Mouse (Mus musculus): ENCODE measurements around the gene Wipf2.
"Not testable (repeated sequence)": the region's sequence is repeated elsewhere in the genome, so short reads cannot be mapped to it uniquely, and the experiment has no call there.

The Wipf2 gene

DNA sequence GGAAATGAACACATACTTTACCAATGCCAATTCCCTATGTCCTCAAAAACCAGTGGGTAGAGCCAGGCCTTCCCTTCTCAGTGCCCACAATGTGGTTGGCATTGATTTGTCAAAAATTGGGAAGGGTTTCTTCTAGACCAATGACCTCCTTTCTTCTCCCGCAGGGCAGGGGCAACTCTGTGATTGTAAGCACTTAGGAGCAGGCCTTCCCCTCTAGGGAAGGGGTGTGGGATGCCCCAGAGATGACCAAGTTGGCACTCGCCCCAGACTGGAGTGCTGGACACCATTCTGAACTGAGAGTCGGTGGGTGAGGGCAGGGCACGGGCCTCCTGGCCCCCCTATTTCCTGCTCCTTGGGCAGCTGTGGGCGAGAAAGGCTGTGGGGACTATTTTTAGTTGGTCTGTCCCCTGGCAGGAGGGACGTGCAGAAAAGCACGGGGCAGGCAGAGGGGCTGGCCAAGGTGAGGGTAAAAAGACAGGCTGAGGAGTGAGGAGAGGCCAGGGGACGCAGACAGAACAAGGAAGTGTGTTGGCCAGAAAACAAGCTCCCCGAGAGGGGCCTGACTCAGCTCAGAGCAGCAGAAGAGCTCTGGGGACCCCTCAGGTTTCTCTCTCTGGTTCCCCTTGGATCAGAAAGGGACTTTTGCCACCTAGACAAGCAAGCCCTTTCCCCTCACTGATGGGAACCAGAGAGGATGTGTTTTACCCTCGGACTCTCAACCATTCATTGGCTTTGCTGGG, 67.5 kb downstream of the Wipf2 start:
- no peak for DNase-seq (ENCODE audit: low spot score in 2 of 2)

DNA sequence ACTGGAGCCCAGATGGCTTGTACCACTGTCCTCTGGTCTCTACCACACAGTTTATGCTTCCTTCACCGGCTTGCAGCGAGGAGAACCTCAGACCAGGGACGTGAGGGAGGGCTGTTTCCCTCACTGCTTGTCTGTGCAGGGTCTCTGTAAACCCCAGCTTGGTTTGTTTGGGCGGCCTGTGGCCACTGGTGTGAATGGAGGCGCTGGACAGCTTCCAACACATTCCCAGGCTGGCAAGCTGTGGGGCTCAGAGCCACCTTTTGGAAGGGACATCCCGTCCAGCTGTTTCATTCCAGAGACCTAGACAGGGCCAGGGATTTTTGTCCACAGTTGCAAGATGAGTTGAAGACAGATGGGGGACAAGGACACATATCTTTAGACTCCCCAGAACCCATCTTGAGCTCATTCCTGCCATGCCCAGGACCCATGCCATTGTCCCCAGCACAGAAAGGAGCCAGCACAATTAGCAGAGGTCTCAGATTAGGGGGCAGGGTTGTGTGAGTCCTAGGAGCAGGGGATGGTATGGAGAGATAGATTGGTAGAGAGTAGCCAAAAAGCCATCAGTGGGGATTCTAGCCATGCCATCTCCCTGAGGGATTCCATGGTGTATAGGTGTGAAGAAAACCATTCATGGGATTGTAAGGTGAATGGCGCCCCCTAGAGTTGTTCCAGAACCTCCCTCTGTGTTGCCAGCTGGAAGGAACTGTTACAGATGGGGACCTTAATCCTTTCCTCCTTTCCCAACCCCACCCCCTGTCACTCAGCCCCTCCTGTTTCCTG, 68.3 kb downstream of the Wipf2 start:
- no peak for DNase-seq (ENCODE audit: low spot score in 2 of 2)

DNA sequence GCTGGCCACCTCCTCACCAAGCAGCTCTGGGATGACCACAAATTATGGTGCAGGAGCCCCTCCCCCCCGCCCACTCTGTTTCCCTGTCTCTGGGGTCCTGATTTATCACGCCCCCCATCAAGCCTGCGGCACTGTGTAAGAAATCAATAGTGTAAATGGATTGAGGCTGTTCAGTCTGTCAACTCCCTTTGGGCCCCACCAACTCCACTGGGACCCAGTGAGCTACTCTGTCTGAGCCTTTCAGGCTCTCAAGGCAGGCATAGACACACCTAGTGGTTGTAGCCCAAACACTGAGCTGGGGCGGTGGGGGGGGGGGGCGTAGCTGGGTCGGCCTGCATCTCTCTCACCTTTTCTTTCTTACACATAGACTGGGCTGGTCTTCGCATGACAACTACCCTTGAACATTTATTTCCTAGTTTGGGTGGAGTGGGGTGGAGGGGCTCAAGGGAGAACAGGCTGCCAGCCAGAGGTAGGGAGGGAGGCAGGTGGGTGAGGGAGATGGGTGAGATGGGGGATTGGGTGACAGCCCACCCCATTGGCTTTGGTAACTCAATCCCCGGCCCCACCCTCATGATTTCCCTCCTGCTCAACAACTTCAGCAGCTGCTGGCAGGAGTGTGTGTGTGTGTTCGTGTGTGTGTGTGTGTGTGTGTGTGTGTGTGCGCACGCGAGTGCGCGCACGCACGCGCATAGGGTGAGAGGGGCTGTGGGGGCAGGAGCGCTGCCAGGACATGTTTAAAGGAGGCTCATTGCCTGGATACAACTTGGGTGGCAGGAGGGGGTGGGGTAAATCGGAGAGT, 69.1 kb downstream of the Wipf2 start:
- no peak for DNase-seq (ENCODE audit: low spot score in 2 of 2)

DNA sequence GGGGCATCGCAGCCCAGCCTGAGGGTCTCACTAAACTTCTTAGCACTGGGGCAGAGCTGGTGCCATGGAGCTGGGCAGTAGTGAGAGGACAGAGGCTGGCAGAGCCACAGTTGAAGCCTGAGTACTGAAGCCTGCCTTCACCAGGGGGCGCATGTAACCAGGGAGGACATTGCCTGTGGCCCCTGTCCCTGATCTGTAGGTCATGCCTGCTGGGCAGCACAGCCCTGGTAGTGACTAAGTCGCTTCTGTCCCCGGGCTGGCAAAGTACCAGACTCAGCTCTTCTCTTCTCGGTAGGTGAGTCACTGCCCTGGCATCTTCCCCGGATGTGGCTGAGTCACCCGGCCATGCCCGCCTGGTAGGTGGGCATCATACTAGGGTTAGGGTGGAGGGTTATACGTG, 69.7 kb downstream of the Wipf2 start:
- DNase-seq (ENCODE audit: low spot score in 2 of 2): peak in 1 of 2 experiments; percentile 60

DNA sequence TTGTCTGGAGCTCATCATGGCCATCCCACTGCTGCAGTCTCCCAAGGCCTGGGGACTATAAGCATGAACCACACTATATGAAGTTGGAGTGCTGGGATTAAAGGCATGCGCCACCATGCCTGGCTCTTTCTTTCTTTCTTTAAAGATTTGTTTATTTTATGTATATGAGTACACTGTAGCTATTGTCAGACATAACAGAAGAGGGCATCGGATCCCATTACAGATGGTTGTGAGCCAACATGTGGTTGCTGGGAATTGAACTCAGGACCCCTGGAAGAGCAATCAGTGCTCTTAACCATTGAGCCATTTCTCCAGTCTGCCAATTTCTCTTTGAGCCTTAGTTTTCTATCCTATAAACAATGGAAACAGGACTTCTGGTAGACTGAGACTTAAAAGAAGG, 70.4 kb downstream of the Wipf2 start:
- DNase-seq (ENCODE audit: low spot score in 2 of 2): not testable (repeated sequence)

DNA sequence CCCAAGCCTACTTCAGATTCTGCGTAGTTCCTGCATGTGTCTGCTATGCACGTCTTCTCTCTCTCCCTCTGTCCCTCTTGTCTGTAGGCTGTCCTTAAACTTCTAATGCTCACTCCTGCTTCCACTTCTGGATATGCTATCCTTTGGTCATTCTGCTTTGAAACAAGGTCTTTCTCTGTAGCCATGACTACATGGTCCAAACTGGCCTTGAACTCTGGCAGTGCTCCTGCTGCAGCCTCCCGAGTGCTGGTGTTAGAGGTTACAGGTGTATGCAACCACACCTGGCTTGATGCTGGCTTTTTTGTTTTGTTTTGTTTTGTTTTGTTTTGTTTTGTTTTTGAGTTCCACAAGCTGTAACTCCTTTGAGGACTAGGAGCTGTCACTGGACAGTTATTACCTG, 70.9 kb downstream of the Wipf2 start:
- DNase-seq (ENCODE audit: low spot score in 2 of 2): no peak

DNA sequence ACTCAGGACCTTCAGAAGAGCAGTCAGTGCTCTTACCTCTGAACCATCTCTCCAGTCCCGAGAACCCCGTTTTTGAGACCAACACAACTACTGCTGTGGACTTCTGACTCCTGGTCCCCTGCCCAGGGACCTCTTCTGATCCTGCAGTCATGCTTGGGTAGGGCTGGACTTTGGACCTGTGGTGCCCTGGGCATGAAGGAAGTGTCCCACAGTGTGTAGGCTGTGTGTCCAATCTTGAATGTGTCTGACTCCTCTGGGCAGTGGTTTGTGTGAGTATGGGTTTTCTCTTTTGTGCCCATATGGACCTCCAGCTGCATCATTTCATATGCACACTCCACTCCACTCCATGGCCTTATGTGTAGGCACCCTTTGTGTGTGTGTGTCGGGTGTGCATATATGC, 71.7 kb downstream of the Wipf2 start:
- no peak for DNase-seq (ENCODE audit: low spot score in 2 of 2)

DNA sequence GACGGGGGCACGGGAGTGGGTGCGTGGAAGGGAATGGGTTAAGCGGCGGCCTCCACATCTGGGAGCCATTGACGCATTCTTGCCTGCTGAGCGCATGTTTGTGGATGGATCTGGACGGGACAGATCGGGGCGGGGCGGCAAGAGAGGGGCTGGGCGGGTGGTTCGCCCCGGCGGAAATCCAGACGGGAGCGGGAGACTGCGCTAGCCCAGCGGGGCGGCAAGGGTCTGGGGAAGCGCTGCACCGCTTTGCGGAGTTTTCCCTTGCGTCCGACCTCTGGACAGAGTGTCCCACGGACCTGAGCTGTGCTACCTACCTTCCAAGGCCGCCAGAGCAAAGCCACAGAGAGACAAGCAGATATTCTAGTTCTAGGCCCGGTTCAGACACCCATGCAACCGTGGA, 72.7 kb downstream of the Wipf2 start:
- DNase-seq (ENCODE audit: low spot score in 2 of 2): no peak

DNA sequence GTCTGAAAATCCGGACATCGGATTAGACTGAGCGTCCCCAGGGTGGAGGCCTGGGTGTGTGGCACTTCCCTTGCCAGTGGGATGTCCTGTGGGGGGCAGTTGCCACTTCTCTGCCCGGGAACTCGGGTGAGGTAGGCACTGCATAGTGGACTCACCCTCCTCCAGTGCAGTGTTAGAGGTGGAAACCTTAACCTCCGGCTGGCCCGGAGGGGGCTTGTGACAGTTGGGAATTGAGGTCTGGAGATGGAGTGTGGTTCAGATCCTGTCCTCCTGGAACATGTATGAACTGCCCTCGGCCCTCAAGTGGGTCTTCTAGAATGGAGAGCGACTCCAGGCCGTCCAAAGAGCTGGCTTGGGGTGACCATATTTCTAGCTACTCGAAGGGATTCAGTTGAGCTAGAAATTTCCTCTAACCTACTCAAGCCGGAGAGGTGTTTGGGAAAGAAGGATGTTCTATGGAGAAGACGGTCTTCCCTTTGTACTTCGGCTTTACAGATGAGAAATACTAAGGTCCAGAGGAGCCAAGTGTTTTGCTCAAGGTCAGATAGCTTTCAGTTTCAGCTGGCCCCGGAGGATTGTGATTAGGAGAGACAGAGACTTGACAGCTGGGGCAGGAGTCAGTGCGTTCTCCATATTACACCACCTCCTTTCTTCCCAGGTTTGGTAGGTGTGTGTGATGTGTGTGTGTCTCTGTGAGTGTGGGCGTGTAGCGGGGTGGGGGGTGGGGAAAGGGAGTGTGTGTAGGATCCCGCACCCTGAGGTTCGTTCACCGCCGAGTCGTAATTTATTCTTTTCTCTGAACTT, 73.4 kb downstream of the Wipf2 start:
- no peak for DNase-seq (ENCODE audit: low spot score in 2 of 2)

DNA sequence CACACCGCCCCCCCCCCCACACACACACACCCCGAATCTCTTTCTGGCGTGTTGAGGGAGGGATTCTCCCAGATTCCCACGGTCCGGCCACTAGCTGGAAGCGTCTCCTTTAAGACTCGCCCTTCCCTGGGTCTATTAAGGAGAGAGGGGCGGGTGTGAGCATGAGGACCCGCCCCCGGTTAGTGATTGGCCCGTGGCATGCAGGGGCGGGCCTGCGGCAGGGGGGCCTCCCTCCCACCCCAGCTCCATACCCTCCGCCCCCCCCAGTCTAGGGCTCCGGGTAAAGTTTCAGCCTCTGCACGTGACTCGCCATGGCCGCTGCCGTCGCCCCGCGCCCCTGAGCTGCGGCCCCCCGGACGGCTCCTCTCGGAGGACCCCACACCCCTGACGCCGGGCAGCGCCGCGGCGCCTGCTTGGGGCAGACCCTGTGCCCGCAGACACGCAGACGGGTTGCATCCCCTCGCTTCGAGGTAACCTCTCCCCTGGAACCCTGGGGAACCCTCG, 74.0 kb downstream of the Wipf2 start:
- peak; percentile 77 for DNase-seq (ENCODE audit: low spot score in 2 of 2)

DNA sequence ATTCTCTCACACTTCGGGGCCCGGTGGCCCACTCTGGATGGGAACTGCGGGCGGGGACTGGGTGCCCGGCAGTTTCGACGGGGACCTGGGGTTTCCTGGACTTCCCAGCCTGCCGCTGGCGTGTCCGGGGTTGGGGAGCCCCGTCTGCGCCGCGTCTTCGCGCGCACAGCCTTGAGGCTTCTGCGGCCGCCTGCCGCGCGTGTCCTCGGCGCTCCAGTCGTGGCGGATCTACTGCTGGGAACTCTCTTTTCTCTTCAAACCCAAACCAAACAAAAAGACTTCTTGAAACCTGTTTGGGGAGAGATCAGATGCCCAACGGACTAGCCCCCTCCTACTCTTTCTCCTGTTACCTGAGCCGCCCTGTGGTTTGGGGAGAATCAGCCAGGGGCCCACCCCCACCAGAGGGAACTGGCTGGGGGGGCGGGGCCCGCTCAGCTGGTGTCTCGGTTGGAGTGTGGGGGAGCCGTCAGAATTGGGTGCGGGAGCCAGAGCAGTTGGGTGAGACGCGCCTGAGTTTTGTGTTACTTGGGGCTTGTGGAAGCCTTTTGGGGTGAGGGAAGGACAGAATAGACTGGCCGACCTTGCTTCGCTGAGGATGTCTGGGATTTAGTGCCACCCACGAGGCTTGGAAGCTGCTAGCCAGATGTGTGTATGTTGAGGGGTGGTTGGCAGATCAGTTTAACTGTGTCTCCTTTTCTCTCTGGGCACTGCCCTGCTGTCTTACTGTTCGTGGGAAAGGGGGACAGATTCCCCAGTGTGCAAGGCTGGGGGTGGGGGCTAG, 74.7 kb downstream of the Wipf2 start:
- no peak for DNase-seq (ENCODE audit: low spot score in 2 of 2)

DNA sequence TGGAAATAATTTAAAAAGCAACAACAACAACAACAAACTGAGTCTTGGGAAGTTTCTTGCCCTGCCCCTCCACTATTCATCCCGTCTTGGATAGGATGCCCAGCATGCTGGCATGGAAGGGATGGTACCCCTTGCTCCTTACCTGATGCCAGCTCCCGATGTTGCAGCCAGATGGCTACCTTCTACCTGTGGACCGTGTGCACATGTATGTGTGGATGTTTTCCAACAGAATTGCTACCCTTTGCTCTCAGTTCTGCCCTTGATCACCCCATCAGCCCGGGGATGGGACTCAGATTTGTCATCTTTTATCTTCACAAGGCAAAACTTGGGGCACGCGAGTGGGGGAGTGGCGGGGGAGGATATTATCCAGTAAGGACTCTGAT, 75.3 kb downstream of the Wipf2 start:
- DNase-seq (ENCODE audit: low spot score in 2 of 2): no peak

DNA sequence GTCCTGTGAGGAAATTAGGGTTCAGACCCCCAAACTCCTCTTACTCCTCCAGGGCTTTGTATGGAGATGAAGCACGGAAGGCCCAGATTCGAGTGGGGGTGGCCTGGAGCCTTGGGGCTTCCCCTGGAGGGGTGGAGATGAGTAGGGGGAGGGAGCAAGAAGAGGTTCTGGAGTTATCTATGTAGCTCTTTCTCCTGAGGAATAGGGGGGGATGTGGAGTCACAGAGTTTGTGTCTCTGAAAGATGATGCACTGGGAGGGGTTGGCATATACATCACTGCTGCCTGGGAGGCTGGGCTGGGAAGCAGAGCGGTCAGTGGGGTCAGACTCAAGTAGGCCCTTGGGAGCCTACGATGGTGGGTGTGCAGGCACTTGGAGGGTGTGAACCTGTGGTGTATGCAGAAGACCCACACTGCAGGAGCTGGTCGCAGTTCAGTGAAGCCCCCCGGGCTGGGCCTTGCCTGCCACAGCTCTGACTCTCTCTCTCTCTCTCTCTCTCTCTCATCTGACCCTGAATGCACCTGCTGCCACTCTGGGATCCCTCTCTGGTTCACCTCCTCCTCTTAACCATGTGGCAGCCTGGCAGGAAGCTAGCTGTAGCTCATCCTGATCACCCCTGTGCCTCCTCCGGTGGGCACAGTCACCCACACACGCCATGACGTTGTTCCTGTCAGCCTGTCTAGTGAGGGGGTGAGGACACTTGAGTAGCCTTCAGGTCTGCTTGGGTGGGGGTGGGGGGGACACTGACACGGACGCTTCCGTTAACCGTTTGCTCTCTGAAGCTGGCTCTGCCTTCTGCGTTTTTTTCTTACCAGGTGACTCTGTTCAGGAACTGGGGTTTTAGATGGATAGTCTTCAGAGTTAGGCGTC, 75.9 kb downstream of the Wipf2 start:
- no peak for DNase-seq (ENCODE audit: low spot score in 2 of 2)

DNA sequence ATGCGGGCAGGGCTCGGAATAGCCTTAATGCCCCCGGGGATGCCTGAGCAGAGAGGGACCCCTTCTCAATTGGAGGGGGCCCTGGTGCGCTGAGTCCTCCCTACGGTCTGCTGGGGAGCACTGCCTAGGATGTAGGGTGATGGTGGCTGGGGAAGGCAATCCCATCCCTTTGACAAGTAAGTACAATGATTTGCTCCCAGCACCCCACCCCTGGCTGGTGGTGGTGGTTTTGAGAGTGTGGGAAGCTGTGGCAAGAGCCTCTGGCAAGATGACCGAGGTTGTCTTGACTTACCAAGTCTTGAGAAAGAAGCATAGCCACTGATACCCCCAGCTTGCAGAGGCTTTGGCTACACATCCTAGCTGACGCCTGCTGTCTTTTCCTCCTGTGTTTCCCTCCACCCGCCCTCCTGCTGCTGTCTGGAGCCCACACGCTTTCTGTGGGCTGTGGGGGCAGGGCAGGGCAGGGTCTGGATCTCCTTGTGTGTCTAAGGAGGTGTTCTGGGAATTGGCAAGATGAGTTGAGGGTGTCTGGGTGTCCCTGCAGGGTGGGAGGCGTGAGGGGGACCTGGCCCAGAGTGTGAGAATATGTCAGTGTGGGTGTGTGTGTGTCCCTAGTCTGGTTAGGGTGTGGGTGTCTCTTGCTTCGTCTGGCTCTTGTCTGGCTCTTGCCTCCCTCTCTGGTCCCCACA, 76.7 kb downstream of the Wipf2 start:
- peak in 1 of 2 experiments; percentile 68 for DNase-seq (ENCODE audit: low spot score in 2 of 2)

DNA sequence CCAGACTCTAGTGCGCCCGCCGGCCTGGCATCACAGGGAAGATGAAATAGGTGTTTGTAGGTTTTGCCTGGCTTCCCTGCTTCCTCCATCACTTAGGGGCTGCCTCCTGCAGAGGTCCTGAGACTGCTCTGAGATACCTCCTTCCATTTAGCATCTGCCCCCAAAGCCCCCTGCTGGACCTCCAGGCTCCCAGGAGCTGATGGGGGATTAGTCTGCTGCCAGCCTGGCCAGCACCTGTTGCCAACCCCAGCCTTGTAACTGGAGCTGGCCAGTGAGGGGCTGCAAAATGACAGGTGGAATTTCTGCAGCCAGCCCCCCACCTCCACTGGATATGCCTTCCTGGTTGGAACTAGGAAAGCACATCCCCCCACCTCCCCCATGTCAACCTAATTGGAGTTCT, 77.3 kb downstream of the Wipf2 start:
- peak in 1 of 2 experiments; percentile 33 for DNase-seq (ENCODE audit: low spot score in 2 of 2)

DNA sequence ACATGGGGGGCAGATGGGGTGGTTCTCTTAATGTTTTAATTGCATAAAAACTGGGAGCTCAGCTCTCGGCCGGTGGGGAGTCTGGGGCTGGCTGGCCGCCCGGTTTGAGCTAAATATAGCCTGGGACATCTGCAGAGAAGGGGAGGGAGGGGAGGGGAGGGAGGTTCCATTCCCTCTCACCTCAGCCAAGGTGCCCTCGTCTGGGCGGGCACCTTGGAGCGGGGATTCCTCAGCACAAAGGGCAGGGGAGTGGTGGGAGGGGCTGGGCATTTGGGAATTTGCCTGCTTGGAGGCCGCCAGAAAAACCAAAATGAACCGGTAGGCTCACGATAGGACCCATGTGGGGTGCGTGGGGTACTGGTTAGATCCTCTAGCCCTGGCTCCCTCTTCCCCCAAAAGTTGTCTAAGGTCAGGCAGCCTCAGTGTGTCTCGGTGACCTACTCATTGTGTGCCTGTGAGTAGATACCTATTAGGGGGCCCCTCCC, 77.9 kb downstream of the Wipf2 start:
- peak in 1 of 2 experiments; percentile 71 for DNase-seq (ENCODE audit: low spot score in 2 of 2)

DNA sequence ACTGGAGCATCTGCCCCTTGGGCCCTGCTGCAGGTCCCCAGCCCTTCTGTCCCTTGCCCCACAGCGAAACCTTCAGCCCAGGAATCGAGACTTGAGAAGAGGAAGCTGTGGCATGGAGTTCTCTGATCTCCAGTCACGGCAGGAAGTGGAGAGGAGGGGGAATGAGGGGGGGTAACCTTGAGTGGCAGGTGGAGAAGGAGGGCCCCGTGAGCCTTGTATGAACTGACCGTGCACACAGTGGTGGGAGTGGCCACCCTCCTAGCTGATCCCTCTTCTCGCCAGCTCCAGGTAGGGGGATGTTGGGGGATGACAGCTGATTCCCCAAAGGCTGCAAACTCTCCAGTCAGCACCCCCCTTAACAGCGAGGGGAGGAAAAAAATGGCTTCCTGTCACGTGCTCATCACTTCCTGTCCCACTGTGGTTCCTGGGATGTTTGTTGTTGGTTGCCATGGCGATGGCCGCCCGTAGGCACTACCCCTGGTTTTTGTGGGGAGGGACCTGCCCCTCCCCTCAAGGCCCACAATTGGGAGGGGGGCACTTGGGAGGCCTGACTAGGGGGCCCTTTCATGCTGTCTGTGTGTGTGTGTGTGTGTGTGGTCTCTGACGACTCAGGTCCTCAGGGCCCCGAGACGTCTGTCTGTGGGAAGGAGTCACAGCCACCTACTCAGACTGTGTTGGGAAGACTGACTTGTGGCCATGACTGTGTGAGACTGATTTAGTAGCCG, 78.5 kb downstream of the Wipf2 start:
- peak in 1 of 2 experiments; percentile 77 for DNase-seq (ENCODE audit: low spot score in 2 of 2)

DNA sequence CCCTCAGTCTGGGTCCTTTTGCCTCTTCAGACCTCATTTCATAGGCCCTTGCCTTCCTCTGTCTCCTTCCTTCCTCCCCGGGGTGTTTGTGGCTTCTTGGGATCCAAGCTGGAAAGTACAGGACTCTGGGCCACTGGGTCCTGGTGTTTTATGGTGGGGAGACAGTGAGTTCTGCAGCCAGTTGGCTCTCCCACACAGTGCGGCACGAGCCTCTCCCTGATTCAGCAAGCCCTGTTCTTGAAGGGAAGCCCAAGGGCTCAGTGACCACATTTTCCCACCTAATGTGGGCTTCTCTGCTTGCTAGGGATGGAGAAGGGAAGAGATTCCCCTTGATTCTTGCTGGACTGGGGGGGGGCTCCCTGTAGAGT, 79.1 kb downstream of the Wipf2 start:
- no peak for DNase-seq (ENCODE audit: low spot score in 2 of 2)

Data from frontal cortex, postnatal 10 days (tissue).